Mouse (Mus musculus): ENCODE data around the gene Commd6. TPM values are rescaled to one million over a fixed set of nuclear protein-coding genes. Genes with fewer than 3 reads are reported as not detected.
A peak's percentile ranks its signal among the peaks of the same experiment; 100 is the strongest.

The Commd6 gene
- total RNA-seq (2014; rRNA removed) (25.4 and 26.9 TPM in 2 replicates), polyA plus RNA-seq (2015; fragmentation: Nextera tagmentation; extraction: Ambion mirVana) (77.8 and 81.5 TPM in 2 replicates)

DNA sequence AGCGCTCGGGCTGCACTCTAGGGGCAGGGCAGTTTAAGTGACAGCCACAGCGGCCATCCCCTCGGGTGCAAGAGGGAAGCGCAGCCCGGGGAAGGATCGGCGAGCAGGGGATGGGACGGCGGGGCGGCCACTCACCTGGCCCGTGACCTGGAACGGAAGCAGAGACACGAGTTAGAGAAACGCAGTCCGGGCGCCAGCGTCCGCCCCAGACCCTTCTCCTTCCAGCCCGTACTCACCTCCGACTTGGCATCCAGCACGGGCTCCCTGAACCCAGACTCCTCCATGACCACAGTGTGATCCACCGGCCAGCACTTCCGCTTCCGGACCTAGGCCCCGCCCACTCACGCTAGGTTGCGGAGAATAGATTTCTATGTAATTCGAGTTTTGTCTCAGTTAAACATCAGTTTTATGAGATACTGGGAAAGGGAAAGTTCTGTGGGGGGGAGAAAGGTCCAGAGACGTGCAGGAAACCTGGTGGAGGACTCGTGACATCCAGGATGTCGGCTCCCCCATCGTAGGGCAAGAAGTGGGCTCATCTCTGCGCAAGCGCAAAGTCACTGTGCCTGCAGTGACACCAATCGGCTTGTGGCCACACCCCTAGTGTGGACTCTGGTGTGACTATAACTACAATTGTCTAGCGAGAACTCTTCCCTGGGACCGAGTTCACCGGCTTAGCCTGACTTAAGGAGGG lies at the start of gene Commd6:
Commd6 (minus strand) TSS at position 534 of the 691 bp plus-strand sequence.
- Histone ChIP-seq H3K9me3 (ENCODE audit: low read length) (no peaks in the 10 kb centered on the region), H3K4me2 (ENCODE audit: low read depth, low read length, poor library complexity, severe bottlenecking) (peak within 1 kb of the TSS; percentile 65), H3K4me1 (ENCODE audit: insufficient read depth, low read length) (no peaks in the 10 kb centered on the region), H3K9ac (replicated peaks; ENCODE audit: low read length, poor library complexity, severe bottlenecking) (peak within 1 kb of the TSS; percentile 88), H3K27ac (ENCODE audit: low read depth, low read length) (peak within 1 kb of the TSS; percentile 86), H3K4me3 (ENCODE audit: low read depth, low read length) (peak within 1 kb of the TSS; percentile 67), H3K36me3 (ENCODE audit: insufficient read depth, low read length) (peaks cover 5% of the 10 kb centered on the region; the same call in 1 of the 2 replicates), H3K27me3 (ENCODE audit: insufficient read depth, low read length) (no peaks in the 10 kb centered on the region)
- DNase-seq (ENCODE audit: low spot score) = peak; percentile 98
- peak; percentile 99 for ATAC-seq (ENCODE audit: low FRiP score)
- TF ChIP-seq CTCF (IDR thresholded peaks at IDR 0.05) = peak; percentile 36; the same call in 1 of the 2 replicates
- 0% methylated on average over 39 of the region's 39 CpGs for WGBS

DNA sequence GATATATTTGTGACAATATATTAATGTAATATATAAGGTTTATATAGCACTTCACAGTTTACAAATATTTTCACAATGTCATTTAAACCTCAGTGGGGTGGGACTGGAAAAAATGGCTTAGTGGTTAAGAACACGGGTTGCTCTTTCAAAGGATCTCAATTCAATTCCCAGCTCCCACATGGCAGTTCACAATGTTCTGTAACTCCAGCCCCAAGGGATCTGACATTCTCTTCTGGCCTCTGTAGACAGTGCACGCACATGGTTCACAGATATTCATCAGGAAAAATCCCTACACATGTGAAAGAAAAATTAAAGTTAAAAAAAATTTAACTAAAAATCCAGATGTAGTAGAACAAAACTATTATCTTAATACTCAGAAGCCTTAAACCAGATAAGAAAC lies 47.9 kb upstream of the Commd6 start:
- Histone ChIP-seq H3K36me3 (ENCODE audit: insufficient read depth, low read length) (0 out of 2 replicates have a peak, but pooled peaks cover 7% of the 10 kb centered on the region), H3K27me3 (ENCODE audit: insufficient read depth, low read length) (no peaks in the 10 kb centered on the region), H3K4me3 (ENCODE audit: low read depth, low read length) (no peak overlapping the region), H3K9me3 (ENCODE audit: low read length) (no peaks in the 10 kb centered on the region), H3K4me1 (ENCODE audit: insufficient read depth, low read length) (no peaks in the 10 kb centered on the region), H3K4me2 (ENCODE audit: low read depth, low read length, poor library complexity, severe bottlenecking) (no peak overlapping the region), H3K9ac (replicated peaks; ENCODE audit: low read length, poor library complexity, severe bottlenecking) (no peak overlapping the region), H3K27ac (ENCODE audit: low read depth, low read length) (no peak overlapping the region)
- DNase-seq (ENCODE audit: low spot score) (no peak), ATAC-seq (ENCODE audit: low FRiP score) (no peak)
- 73% methylated on average over 2 of the region's 2 CpGs for WGBS
- no peak for TF ChIP-seq CTCF (IDR thresholded peaks at IDR 0.05)

DNA sequence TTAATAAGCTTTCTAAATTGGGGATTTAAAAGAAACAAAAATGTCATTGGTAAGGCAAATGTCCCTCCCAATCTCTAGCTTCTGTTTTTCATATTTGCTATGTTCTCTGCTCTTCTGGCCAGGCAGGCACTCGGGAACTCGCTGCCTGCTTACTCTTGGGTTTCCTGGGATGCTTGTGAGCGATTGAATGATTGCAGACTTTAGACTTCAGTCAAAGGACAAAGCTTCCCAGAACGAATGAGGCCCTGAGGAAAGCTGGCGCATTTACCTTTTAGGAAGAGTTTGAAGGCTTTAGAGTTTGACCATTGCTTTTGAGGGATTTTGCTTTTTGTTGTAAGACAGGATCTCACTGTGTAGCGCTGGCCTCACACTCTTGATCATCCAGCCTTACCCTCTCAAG lies 47.2 kb upstream of the Commd6 start:
- Histone ChIP-seq H3K36me3 (ENCODE audit: insufficient read depth, low read length) (0 out of 2 replicates have a peak, but pooled peaks cover 5% of the 10 kb centered on the region), H3K4me3 (ENCODE audit: low read depth, low read length) (no peak overlapping the region), H3K4me1 (ENCODE audit: insufficient read depth, low read length) (no peaks in the 10 kb centered on the region), H3K27ac (ENCODE audit: low read depth, low read length) (no peak overlapping the region), H3K4me2 (ENCODE audit: low read depth, low read length, poor library complexity, severe bottlenecking) (no peak overlapping the region), H3K9me3 (ENCODE audit: low read length) (no peaks in the 10 kb centered on the region), H3K27me3 (ENCODE audit: insufficient read depth, low read length) (no peaks in the 10 kb centered on the region), H3K9ac (replicated peaks; ENCODE audit: low read length, poor library complexity, severe bottlenecking) (no peak overlapping the region)
- ATAC-seq (ENCODE audit: low FRiP score) (no peak), DNase-seq (ENCODE audit: low spot score) (no peak)
- TF ChIP-seq CTCF (IDR thresholded peaks at IDR 0.05) = no peak
- WGBS = 90% methylated on average over 6 of the region's 6 CpGs

DNA sequence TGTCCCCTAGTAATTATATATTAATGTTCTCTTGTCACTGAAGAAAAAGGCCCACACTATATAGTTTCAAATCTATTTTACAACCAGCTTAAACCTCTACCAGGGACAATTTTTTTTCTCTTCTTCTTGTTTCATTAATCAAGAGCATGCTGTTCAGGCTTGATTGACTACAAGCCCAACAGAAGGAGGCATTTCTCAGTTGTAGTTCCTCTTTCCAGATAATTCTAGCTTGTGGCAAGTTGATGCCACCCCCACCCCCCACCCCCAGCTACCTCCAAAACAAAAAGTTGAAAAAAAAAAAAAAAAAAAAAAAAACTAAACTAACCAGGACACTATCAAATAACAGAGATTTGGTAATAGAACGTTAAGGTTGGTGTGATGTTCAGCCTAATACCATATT lies 31.7 kb upstream of the Commd6 start:
- TF ChIP-seq CTCF (IDR thresholded peaks at IDR 0.05) = no peak
- no peak overlapping the region for H3K27ac ChIP-seq (ENCODE audit: low read depth, low read length)
- no peak for ATAC-seq (ENCODE audit: low FRiP score)
- H3K4me2 ChIP-seq (ENCODE audit: low read depth, low read length, poor library complexity, severe bottlenecking) = no peak overlapping the region
- H3K27me3 ChIP-seq (ENCODE audit: insufficient read depth, low read length) = no peaks in the 10 kb centered on the region
- no peaks in the 10 kb centered on the region for H3K4me1 ChIP-seq (ENCODE audit: insufficient read depth, low read length)
- H3K4me3 ChIP-seq (ENCODE audit: low read depth, low read length) = no peak overlapping the region
- no peak overlapping the region for H3K9ac ChIP-seq (replicated peaks; ENCODE audit: low read length, poor library complexity, severe bottlenecking)
- WGBS = 100% methylated on average over 1 of the region's 1 CpGs
- no peak for DNase-seq (ENCODE audit: low spot score)
- H3K9me3 ChIP-seq (ENCODE audit: low read length) = no peaks in the 10 kb centered on the region
- peaks cover 24% of the 10 kb centered on the region for H3K36me3 ChIP-seq (ENCODE audit: insufficient read depth, low read length)

DNA sequence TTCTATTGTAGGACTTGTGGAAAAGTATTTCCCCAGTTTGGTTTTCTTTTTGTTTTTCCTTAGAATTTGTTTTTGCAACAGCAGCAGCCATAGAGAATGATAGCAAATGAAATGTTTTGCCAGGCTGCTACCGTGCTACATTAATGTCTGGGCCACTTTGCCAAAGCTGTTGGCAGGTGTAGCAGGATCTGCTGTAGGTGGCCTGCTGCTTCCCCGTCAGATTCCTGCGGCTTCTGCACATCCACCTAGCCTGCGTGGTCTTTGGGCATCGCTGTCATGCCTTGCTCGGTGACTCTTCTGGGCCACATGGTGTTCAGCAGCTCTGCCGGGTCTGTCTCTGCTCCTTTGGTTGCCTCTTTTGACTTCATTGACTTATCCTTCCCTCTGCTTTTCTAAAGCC lies 28.1 kb upstream of the Commd6 start:
- H3K9me3 ChIP-seq (ENCODE audit: low read length) = no peaks in the 10 kb centered on the region
- TF ChIP-seq CTCF (IDR thresholded peaks at IDR 0.05) = no peak
- no peaks in the 10 kb centered on the region for H3K4me1 ChIP-seq (ENCODE audit: insufficient read depth, low read length)
- DNase-seq (ENCODE audit: low spot score) (no peak), ATAC-seq (ENCODE audit: low FRiP score) (no peak)
- no peak overlapping the region for H3K4me2 ChIP-seq (ENCODE audit: low read depth, low read length, poor library complexity, severe bottlenecking)
- peaks cover 21% of the 10 kb centered on the region for H3K36me3 ChIP-seq (ENCODE audit: insufficient read depth, low read length)
- H3K27ac ChIP-seq (ENCODE audit: low read depth, low read length) = no peak overlapping the region
- WGBS = 92% methylated on average over 7 of the region's 7 CpGs
- H3K4me3 ChIP-seq (ENCODE audit: low read depth, low read length) = no peak overlapping the region
- no peak overlapping the region for H3K9ac ChIP-seq (replicated peaks; ENCODE audit: low read length, poor library complexity, severe bottlenecking)
- no peaks in the 10 kb centered on the region for H3K27me3 ChIP-seq (ENCODE audit: insufficient read depth, low read length)

DNA sequence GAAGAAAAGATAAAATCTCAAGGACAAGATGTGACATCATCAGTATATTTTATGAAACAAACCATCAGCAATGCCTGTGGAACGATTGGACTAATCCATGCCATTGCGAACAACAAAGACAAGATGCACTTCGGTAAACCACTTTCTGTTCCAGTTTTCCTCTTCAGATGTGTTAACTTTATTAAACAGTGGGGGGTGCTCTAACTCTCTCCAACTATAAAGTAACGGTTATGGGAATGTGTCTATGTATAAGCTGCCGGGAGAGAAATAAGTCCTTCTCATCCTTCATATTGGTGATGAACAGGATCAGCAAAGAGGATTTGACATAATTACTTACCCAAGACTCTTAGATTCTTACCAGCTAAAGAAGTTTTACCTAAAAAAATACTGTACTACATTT lies 26.1 kb upstream of the Commd6 start:
- no peak overlapping the region for H3K4me2 ChIP-seq (ENCODE audit: low read depth, low read length, poor library complexity, severe bottlenecking)
- peak; percentile 20; the same call in 1 of the 2 replicates for TF ChIP-seq CTCF (IDR thresholded peaks at IDR 0.05)
- DNase-seq (ENCODE audit: low spot score) (peak; percentile 8), ATAC-seq (ENCODE audit: low FRiP score) (no peak)
- peaks cover 21% of the 10 kb centered on the region for H3K36me3 ChIP-seq (ENCODE audit: insufficient read depth, low read length)
- H3K27me3 ChIP-seq (ENCODE audit: insufficient read depth, low read length) = no peaks in the 10 kb centered on the region
- H3K4me1 ChIP-seq (ENCODE audit: insufficient read depth, low read length) = no peaks in the 10 kb centered on the region
- WGBS = 83% methylated on average over 5 of the region's 5 CpGs
- no peak overlapping the region for H3K27ac ChIP-seq (ENCODE audit: low read depth, low read length)
- no peaks in the 10 kb centered on the region for H3K9me3 ChIP-seq (ENCODE audit: low read length)
- no peak overlapping the region for H3K4me3 ChIP-seq (ENCODE audit: low read depth, low read length)
- H3K9ac ChIP-seq (replicated peaks; ENCODE audit: low read length, poor library complexity, severe bottlenecking) = no peak overlapping the region
